Mouse (Mus musculus): ENCODE measurements around the gene Foxf2.

Gene Foxf2

DNA sequence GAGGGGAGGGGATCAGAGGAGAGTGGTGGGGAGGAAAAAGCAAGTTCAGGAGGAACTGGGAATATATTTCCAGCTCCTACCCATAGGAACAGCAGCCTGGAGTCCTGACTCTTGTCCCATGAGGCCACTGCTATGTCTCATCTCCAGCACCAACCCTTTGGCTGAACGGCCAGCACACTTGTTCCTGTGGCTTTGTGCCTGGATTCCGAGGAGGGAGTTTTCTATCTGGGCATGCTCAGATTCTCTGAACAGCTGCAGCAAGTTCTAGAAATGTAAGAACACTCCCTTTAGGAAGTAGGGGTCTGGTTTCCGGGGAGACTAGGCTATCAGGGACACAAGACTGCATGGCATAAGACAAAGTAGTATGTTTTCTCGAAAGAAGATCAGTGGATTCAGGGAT lies 9.9 kb downstream of the Foxf2 start:
- TF ChIP-seq POU5F1 (IDR thresholded peaks at IDR 0.05; ENCODE audit: borderline replicate concordance, low read length) = no peak
- TF ChIP-seq NANOG (IDR thresholded peaks at IDR 0.05; ENCODE audit: borderline replicate concordance, low read length) = no peak
- TF ChIP-seq CTCF (conservative IDR thresholded peaks at IDR 0.05; ENCODE audit: low read length) = no peak
- H3K36me3 ChIP-seq (ENCODE audit: insufficient read depth, low read length) = no peaks in the 10 kb centered on the region
- H3K27me3 ChIP-seq (ENCODE audit: insufficient read depth, low read length) = peaks cover 49% of the 10 kb centered on the region
- H3K9me3 ChIP-seq (ENCODE audit: low read length) = no peaks in the 10 kb centered on the region
- H3K4me1 ChIP-seq (replicated peaks; ENCODE audit: low read depth, low read length) = no peaks in the 10 kb centered on the region
- H3K4me3 ChIP-seq (replicated peaks; ENCODE audit: low read length) = no peak overlapping the region

GRCm38 (mm10) chr13:31641517-31641916 lies 15.9 kb downstream of the Foxf2 start:
- Histone ChIP-seq H3K27me3 (ENCODE audit: insufficient read depth, low read length) (peaks cover 54% of the 10 kb centered on the region), H3K36me3 (ENCODE audit: insufficient read depth, low read length) (no peaks in the 10 kb centered on the region), H3K9me3 (ENCODE audit: low read length) (peaks cover 9% of the 10 kb centered on the region), H3K4me3 (replicated peaks; ENCODE audit: low read length) (no peak overlapping the region), H3K4me1 (replicated peaks; ENCODE audit: low read depth, low read length) (no peaks in the 10 kb centered on the region)
- no peak for TF ChIP-seq CTCF (conservative IDR thresholded peaks at IDR 0.05; ENCODE audit: low read length)
- no peak for TF ChIP-seq NANOG (IDR thresholded peaks at IDR 0.05; ENCODE audit: borderline replicate concordance, low read length)
- TF ChIP-seq POU5F1 (IDR thresholded peaks at IDR 0.05; ENCODE audit: borderline replicate concordance, low read length) = no peak

DNA sequence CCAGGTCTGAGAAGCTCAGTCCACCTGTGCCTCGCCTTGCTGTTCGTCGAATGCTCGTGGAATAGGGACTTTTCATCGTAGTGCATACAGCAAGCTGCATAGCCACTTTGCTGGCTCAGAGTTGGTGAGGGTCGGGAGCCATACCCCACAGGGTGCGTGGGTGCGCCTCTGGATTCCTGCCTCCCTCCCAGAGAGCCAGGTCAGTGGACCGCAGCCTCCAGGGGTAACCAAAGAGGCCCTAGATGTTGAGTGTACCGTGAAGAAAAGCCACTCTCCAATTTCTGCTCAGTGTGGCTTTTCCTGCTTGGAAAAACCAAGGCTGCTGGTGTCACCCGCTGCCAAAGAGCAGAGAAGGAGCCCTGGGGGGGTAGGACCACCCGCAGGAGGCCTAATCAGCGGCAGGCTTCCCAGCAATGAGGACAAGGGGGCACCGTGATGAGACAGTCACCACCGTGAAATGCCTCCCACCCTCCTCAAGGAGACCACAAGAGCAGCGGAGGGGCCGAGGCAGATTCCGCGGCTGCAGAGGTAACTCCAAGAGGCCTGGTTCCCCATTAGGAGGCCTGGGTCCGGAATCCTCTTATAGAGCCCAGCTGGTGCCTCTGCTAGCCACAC lies 26.6 kb downstream of the Foxf2 start:
- no peaks in the 10 kb centered on the region; the same call in 1 of the 2 replicates for H3K4me1 ChIP-seq (replicated peaks; ENCODE audit: low read depth, low read length)
- H3K9me3 ChIP-seq (ENCODE audit: low read length) = no peaks in the 10 kb centered on the region
- H3K27me3 ChIP-seq (ENCODE audit: insufficient read depth, low read length) = peaks cover 38% of the 10 kb centered on the region
- H3K36me3 ChIP-seq (ENCODE audit: insufficient read depth, low read length) = no peaks in the 10 kb centered on the region
- no peak overlapping the region for H3K4me3 ChIP-seq (replicated peaks; ENCODE audit: low read length)
- TF ChIP-seq NANOG (IDR thresholded peaks at IDR 0.05; ENCODE audit: borderline replicate concordance, low read length) (no peak), POU5F1 (IDR thresholded peaks at IDR 0.05; ENCODE audit: borderline replicate concordance, low read length) (no peak), CTCF (conservative IDR thresholded peaks at IDR 0.05; ENCODE audit: low read length) (no peak)

DNA sequence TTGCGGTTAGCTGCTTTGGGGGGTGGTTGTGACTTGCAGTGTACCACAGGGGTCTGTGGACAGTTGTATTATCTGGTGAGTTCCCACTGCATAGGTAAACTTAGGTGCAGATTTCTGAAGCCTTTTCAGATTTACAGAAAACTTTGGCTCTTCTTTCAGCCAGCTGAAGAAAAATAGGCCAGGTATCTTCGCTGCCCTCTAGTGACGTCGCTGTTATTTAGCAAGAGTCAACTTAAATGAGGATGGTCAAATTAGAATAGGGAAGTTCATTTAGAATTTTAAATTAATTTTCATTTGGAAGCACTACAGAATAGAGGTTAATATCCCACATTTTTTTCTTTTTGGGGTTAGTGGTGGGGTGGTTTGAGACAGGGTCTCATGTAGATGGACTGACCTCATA lies 30.6 kb downstream of the Foxf2 start:
- Histone ChIP-seq H3K4me3 (replicated peaks; ENCODE audit: low read length) (no peak overlapping the region), H3K4me1 (replicated peaks; ENCODE audit: low read depth, low read length) (peaks cover 3% of the 10 kb centered on the region; the same call in 1 of the 2 replicates), H3K9me3 (ENCODE audit: low read length) (no peaks in the 10 kb centered on the region), H3K36me3 (ENCODE audit: insufficient read depth, low read length) (no peaks in the 10 kb centered on the region), H3K27me3 (ENCODE audit: insufficient read depth, low read length) (peaks cover 32% of the 10 kb centered on the region)
- no peak for TF ChIP-seq NANOG (IDR thresholded peaks at IDR 0.05; ENCODE audit: borderline replicate concordance, low read length)
- peak; percentile 41 for TF ChIP-seq CTCF (conservative IDR thresholded peaks at IDR 0.05; ENCODE audit: low read length)

- Histone ChIP-seq H3K4me3 (replicated peaks; ENCODE audit: low read length) (no peak overlapping the region), H3K4me1 (replicated peaks; ENCODE audit: low read depth, low read length) (peaks cover 5% of the 10 kb centered on the region; the same call in 1 of the 2 replicates), H3K36me3 (ENCODE audit: insufficient read depth, low read length) (no peaks in the 10 kb centered on the region), H3K9me3 (ENCODE audit: low read length) (no peaks in the 10 kb centered on the region), H3K27me3 (ENCODE audit: insufficient read depth, low read length) (peaks cover 17% of the 10 kb centered on the region)
- no peak for TF ChIP-seq NANOG (IDR thresholded peaks at IDR 0.05; ENCODE audit: borderline replicate concordance, low read length)
- TF ChIP-seq POU5F1 (IDR thresholded peaks at IDR 0.05; ENCODE audit: borderline replicate concordance, low read length) = no peak
- no peak for TF ChIP-seq CTCF (conservative IDR thresholded peaks at IDR 0.05; ENCODE audit: low read length)
Observed at GRCm38 (mm10) chr13:31658212-31658611, 32.6 kb downstream of the Foxf2 start.

- Histone ChIP-seq H3K4me3 (replicated peaks; ENCODE audit: low read length) (no peak overlapping the region), H3K36me3 (ENCODE audit: insufficient read depth, low read length) (no peaks in the 10 kb centered on the region), H3K27me3 (ENCODE audit: insufficient read depth, low read length) (peaks cover 17% of the 10 kb centered on the region), H3K9me3 (ENCODE audit: low read length) (no peaks in the 10 kb centered on the region), H3K4me1 (replicated peaks; ENCODE audit: low read depth, low read length) (peaks cover 5% of the 10 kb centered on the region; the same call in 1 of the 2 replicates)
- TF ChIP-seq CTCF (conservative IDR thresholded peaks at IDR 0.05; ENCODE audit: low read length) = peak; percentile 41
- TF ChIP-seq POU5F1 (IDR thresholded peaks at IDR 0.05; ENCODE audit: borderline replicate concordance, low read length) = no peak
Observed at GRCm38 (mm10) chr13:31658963-31659362, 33.3 kb downstream of the Foxf2 start.

DNA sequence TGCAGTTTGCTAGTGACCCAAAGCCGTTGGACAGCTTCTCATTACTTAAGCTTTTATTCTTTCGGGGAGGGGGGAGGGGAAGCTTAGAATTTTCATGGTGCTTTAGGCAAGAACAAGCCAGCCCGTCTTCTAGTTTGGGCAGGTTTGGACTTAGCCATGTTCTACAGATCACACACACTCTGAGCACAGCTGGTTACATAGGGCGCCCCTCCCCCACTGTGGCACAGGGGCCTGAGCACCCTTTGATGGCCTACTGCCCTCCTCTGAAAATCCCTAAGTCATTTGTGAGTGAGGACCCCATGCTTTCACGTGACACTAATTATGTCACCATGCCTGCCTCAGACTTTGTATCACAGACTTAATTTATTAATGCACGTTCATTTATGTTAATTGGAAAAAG lies 35.6 kb downstream of the Foxf2 start:
- no peak overlapping the region for H3K4me3 ChIP-seq (replicated peaks; ENCODE audit: low read length)
- peaks cover 5% of the 10 kb centered on the region; the same call in 1 of the 2 replicates for H3K4me1 ChIP-seq (replicated peaks; ENCODE audit: low read depth, low read length)
- peaks cover 17% of the 10 kb centered on the region for H3K27me3 ChIP-seq (ENCODE audit: insufficient read depth, low read length)
- TF ChIP-seq CTCF (conservative IDR thresholded peaks at IDR 0.05; ENCODE audit: low read length) = no peak
- no peak for TF ChIP-seq POU5F1 (IDR thresholded peaks at IDR 0.05; ENCODE audit: borderline replicate concordance, low read length)
- no peak for TF ChIP-seq NANOG (IDR thresholded peaks at IDR 0.05; ENCODE audit: borderline replicate concordance, low read length)
- H3K9me3 ChIP-seq (ENCODE audit: low read length) = no peaks in the 10 kb centered on the region
- H3K36me3 ChIP-seq (ENCODE audit: insufficient read depth, low read length) = no peaks in the 10 kb centered on the region

DNA sequence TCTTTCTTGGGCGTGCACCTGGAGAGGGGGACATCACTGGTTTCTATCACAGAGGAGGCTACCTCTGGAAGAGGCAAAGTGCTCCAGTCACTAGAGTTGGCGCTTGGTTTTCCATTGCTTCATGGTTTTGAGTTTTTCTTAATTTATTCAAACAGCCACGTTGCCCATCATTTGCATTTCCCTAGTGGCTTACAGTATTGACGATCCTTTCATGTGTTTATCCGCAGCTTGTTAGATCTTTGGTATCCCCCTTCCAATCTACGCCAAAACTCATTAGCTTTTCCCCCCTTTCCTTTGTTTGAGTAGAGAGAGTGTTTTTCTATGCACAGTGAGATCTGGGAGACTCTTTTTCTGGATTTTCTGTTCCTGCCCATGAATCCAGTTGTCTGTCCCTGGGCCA lies 39.8 kb downstream of the Foxf2 start:
- H3K27me3 ChIP-seq (ENCODE audit: insufficient read depth, low read length) = peaks cover 2% of the 10 kb centered on the region
- TF ChIP-seq POU5F1 (IDR thresholded peaks at IDR 0.05; ENCODE audit: borderline replicate concordance, low read length) (no peak), NANOG (IDR thresholded peaks at IDR 0.05; ENCODE audit: borderline replicate concordance, low read length) (no peak)
- peaks cover 19% of the 10 kb centered on the region for H3K9me3 ChIP-seq (ENCODE audit: low read length)
- peaks cover 7% of the 10 kb centered on the region; the same call in 1 of the 2 replicates for H3K36me3 ChIP-seq (ENCODE audit: insufficient read depth, low read length)
- no peak overlapping the region for H3K4me3 ChIP-seq (replicated peaks; ENCODE audit: low read length)
- H3K4me1 ChIP-seq (replicated peaks; ENCODE audit: low read depth, low read length) = peaks cover 5% of the 10 kb centered on the region; the same call in 1 of the 2 replicates
